Mouse (Mus musculus): ENCODE results near the gene Apol7e.
A peak's percentile ranks its signal among the peaks of the same experiment; 100 is the strongest.
"Not testable (repeated sequence)": the region's sequence is repeated elsewhere in the genome, so short reads cannot be mapped to it uniquely, and the experiment has no call there.

Gene Apol7e

DNA sequence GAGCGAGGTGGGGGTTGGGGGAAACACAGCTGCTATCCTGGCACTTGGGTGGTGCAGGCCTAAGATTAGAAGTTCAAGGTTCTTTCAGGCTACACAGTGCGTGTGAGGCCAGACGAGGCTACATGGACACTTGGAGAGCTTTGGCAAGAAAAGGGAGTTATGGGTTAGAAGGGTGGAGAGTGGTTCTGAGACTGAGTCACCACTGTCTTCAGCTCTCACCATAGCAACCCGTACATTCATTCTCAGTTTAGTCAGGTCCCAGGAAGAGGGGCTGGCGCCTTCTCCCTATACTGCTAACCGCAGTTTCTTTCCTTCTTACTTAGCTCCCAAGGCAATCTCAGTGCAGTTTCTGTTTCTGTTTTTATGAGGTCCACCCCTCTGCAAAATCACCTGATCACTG, 42.9 kb downstream of the Apol7e start:
- DNase-seq, result not testable (repeated sequence)

DNA sequence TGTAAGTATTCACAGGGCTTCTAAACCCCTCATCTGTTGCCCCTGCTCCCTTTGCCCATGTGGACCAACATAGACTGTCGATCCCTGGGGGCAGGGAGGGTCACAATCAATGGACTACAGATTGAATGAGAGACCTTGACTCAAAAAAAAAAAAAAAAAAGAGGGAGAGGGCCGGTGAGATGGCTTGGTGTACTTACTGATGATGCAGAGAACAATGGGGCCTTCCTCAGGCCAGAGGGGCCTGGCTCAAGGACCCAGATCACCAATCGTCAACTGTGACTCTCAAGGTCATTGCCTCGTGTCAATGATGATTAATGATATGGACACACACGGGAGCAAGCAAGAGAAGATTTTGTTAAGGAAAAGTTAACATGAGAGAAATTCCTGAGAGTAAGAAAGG, 46.0 kb downstream of the Apol7e start:
- no peak for DNase-seq

DNA sequence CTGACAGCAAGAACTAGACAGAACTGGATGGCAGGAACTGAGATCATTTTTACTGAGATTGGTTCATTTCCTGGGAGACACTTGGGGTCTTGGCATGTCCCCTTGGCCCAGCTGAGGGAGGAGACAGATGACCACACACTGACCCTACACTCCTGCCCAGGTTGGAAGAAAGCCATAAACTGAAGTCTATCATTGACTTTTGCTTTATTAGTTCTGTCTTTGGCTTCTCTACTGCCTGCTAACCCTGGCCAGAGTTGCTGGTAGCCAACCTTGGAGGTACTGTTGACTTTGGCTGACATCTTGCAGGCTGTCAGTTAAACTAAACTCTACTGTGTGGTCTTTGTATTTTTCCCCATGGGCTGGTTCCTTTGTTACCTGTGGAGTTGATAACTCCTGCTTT, 46.4 kb downstream of the Apol7e start:
- DNase-seq, result no peak

DNA sequence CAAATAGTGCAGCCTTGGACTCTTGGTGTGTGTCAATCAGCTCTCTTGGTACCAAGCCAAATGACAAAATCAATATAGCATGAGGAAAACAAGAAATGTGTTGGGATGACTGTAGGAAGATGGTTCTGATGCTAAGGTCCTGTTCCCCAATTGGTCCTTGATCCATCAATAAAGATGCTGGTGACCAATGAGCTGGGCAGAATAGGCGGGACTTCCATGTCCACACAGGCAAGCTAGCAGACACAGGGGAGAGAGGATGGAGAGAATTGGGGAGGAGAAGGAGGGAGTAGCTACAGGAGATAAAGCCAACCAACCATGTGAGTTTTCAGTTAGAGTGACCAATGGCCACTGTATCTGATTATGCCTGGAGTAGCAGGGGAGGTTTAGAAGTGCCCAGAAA, 47.7 kb downstream of the Apol7e start:
- no peak for DNase-seq

DNA sequence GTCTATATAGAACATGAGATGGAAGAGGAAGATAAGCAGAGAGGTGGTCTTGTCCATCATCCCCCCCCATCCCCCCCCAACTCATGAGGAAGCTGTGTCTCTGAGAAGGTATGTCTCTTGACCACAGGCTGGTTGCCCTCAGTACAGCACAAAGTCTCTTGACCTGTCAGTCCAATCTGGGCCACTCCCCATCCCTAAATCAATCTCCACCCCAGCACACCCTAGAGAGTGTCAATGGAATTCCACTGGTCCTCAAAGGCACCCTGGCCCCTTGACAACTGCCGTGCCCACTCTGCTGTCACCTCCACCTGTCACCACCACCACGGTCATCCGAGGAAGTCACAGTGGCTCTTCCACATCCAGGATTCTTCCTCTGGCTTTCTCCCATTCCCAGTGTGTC, 49.8 kb downstream of the Apol7e start:
- no peak for DNase-seq

DNA sequence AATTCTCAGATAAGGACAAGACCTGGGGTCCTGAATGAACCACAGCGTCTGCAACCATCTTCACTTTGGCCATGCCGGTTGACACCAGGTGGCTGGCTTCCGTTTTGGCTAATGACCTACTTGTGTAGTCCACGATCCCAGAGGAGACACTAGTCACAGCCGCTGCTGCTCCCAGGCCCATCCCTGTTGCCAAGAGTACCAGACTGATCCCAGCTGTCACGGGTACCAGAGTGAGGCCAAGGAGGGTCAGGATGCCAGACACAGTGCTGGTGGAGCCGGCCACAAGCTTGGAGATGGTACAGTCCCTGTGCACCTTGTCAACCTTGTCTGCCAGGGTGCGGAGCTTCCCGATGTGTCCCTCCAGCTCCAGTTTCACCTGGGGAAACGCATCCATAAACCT, 51.1 kb downstream of the Apol7e start:
- DNase-seq, result peak; percentile 57 to 61

DNA sequence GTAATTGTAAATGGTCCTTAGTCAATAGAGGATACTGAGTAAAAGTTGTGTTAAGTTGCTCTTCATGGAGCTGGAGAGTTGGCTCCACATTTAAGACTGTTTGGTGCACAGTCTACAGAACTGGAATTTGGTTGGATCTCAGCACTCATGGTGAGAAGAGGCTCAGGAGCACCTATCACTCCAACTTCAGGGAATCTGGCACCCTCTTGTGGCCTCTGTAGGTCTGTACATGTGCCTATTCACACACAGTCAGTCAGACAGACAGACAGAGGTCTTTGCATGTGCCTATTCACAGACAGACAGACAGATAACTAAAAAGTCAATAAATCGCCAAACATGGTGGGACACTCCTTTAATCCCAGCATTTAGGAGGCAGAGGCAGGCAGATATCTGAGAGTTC, 51.8 kb downstream of the Apol7e start:
- DNase-seq, result peak; percentile 55 to 63

DNA sequence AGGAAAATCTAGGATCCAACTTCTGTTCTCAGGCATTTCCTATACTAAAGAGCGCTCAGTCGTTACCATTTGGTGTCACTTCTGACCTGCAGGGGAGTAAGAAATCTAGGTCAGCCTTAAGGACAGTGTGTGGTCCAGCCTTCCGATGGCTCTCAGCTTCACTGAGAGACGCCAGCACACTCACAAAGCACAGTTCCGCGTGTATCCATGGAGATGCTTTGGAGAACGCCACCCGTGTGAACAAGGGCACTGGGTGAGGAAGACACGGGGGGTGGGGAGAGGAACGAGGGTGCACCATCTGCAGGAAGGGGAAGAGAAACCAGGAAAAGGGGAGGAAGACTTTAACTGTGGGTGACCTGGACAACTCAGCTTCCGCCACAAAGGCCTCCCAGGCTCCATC, 53.8 kb downstream of the Apol7e start:
- no peak for DNase-seq

DNA sequence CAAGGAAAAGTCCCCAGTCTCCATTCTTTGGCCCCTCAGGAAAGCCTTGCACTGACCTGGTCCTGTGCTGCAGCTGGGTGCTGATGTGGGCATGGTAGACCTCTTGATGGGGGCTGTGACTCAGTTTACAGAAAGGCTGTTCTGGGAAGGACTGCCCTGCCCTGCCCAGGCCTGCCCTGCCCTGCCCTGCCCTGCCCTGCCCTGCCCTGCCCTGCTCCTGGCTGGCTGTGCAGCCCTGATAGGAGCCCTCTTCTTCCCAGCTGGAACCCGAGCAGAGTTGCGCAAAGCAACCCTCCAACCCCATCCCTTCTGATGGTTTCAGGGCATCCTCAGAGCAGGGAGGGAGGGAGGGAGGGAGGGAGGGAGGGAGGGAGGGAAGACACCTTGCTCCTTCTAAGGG, 56.5 kb downstream of the Apol7e start:
- no peak for DNase-seq

DNA sequence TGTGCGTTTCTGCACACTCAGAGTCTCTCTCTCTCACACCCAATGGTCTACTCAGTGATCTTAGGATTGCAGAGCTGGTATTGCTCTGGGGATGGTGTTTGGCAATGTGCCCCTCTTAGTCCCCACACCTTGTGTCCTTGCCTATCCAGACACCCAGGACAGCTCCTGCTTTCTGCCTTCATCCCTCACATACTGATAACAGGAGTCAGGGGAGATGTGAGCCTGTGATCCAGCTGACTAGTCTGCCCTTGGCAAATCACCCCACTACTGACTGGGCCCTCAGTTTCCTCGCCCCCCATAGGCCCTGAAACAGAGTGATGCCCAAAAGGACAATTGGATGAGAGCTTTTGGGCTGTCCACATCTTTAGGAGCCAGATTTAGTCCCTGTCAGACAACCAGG, 57.4 kb downstream of the Apol7e start:
- no peak for DNase-seq

DNA sequence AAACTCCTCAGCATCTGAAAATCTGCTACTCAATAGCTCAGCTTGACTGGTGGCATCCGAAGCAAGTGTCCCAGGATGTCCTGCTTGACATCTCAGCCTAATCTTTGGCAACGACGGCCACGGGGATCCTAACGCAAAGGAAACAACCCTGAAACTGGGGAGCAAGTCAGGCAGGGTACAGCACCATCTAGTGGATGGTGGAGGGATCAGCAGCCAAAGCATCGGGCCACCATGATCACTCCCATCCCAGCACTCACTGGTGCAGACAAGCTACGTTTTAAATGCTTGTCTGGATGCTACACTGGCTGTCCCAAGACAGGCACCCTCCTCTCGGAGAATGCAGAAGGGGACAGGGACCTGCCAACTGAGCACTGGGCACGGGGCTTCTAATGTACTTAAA, 58.2 kb downstream of the Apol7e start, which contains the start of gene Apol8:
Apol8 (minus strand) TSS at position 156 of the 400 bp plus-strand sequence.
- DNase-seq, result peak; percentile 54 to 57

DNA sequence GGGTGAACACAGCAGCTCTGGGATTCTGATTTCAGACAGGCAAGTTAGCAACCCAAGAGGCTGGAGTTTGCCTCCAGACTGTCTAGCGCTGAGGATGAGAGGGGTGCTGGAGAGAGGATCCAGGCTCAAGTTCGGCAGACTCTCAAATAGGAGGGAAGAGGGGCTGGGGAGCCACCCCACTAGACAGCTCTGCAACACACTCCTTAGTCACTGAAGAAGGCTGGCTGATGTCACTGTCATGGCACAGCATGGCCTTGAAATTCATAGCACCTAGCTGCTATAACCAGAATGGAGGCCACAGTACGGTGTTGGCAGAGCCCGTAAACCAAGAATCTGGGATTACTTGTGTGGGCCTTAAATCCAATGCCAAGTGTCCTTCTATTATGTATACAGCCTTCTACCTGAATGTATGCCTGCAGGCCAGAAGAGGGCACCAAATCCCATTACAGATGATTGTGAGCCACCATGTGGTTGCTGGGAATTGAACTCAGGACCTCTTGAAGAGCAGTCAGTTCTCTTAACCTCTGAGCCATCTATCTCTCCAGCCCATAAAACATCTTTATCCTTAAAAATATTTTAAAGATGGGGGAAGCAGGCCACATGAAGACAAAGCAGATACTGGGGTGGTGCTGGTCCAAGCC, 59.0 kb downstream of the Apol7e start:
- DNase-seq, result no peak

DNA sequence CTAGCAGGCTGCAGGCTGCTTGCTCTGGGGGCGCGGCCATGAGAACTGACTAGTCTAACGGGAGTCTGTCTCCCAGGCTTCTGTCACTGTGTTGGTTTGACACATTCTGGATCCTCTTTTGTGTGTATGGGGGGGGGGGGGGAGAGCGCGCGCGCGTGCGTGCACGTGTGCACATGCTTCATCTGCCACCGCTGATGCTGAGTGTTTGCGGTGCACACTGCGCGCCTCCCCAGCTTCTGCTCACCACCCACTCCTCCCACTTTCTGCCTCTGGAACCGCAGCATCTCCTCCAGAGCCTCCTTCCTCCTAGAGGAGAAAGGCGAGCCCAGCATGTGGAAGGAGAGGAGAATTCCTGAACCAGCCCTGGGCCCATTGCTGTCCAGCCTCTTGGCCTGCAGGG, 61.4 kb downstream of the Apol7e start:
- no peak for DNase-seq

DNA sequence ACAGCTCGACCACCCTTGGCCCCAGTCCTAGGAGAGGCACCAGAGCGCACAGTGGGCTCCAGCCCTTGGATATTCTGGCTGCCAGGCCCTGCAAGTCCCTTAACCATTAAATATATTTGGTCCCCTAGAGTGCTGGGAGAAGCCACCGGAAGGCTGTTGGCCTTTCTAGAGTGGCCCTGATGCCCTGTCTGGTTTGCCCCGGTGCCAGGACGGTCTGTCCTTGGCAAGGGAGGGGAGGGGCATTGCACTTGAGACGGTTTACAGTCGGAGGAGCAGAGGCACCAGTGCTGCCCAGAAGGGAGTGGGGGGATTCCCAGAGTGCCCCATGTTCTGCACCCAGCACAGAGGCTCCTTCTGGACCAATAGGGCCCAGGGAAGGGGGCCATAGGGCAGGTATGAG, 62.4 kb downstream of the Apol7e start:
- DNase-seq, result no peak

DNA sequence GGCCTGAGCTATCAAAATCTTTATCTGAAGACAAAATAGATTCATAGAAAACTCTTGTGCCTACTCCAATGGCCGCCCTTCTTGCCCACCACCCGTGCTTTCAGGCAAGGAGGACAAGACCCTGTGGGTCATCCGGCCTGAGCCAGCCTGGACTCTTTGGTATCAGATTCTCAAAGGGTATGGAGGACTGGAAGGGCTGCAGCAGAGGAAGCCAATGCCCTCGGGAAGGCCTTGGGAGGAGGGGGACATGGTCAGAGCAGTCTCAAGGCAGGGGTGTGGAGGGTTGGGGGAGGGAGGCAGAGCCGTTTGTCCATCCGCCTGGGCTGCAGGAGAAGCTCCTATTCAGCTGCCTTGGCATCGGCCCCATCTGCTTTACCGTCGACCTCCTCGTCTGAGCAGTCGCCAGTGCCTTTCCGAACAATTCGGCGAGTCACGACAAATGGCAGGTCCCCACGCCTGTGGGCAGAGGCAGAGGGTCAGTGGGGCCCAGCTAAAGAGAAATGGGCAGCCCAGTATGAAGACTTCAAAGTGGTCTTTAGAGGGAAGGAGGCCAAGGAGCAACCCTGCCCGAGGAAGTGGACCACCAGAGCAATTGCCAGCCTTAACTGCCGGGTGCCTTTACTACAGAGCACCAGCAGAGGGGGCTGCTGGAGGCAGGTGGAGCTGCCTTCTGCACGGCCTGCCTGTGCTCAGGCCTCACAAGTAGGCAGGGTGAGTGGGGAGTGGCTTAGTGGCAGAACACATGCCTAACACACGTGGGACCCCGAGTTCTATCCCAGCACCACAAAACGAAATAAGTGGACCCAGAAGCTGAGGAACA, 63.1 kb downstream of the Apol7e start:
- DNase-seq, result peak in 1 of 2 experiments; percentile 57

DNA sequence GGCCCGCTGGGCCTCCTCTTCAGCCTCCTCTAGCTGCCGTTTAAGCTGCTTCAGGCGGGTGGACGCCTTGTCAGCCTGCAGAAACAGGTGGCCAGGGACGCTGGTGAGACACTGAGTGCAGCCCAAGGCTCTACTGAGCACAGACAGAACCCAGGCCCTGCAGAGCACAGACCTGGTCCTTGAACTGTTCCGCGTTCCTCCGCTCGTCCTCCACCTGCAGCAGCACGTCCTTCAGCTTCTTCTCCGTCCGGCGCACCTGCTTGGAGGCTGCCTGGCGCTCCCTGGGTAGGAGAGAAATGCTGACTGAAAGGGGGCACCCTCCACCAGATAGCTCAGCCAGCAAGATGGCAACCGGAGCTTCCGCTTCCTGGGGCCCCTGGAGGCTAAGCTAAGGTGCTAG, 64.4 kb downstream of the Apol7e start:
- DNase-seq, result no peak

DNA sequence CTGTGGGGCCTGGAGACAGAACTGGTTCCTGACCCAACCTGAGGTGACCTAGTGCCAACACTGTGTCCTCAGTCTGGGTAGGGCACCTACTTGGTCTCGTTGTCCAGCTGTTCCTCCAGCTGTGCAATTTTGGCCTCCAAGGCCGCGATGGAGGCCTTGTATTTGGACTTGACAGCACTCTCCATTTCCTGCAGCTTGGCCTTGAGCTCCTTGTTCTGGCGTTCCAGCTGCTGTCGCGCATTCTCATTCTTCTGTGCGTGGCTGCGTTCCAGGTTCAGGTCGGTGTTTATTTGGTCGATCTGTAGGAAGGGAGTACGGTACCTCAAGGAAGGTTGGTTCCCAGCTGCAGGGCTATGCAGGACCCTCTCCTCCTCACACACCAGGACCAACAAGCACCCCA, 65.0 kb downstream of the Apol7e start:
- DNase-seq, result no peak

DNA sequence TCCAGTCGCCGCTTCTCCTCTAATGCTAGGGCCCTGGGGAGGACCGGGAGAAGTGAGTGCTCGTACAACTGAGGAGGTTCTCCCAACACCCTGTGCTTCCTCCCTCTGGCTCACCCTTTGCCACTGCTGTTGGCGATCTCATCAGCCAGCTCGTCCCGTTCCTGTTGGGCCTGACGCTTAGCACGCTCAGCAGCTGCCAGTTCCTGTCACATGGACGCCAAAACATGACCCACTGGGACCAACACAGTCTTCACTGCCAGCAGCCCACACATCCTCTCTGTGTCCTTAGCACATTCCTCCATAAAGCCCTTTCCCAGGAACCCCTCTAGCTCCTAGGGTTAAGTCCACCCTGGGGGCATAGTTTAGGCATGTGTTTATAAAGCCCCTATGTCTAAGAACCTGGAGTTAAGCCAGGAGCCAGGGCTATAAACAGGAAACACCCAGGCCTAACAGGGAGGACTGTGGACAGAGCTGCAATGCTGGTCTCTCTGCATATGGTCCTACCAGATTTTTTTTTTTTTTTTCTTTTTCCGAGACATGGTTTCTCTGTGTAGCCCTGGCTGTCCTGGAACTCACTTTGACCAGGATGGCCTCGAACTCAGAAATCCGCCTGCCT, 65.8 kb downstream of the Apol7e start:
- DNase-seq, result no peak

DNA sequence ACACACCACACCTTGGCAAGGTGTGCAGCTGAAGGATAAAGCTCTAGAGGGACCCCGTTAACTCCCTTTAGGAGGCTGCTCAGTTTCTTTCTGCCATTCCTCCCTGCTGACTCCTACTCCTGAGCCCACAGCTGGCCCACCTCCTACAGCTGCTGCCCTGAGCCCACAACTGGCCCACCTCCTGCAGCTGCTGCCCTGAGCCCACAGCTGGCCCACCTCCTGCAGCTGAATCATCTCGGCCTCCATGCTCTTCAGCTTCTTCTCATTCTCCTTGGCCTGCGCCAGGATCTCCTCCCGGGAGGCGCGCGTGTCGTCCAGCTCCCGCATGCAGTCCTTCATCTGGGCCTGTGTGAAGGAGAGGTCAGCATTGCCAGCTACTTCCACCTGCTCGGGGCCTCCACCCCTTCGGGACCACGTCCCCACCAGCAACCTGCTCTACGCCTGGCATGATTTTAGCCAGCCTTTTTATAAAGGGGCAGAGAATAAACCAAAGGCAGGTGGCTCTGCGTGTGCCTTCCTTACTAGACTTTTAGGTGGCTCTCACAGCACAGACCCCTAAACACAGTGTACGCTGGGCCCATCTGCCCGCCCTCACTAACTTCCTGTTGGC, 66.9 kb downstream of the Apol7e start:
- DNase-seq, result no peak

DNA sequence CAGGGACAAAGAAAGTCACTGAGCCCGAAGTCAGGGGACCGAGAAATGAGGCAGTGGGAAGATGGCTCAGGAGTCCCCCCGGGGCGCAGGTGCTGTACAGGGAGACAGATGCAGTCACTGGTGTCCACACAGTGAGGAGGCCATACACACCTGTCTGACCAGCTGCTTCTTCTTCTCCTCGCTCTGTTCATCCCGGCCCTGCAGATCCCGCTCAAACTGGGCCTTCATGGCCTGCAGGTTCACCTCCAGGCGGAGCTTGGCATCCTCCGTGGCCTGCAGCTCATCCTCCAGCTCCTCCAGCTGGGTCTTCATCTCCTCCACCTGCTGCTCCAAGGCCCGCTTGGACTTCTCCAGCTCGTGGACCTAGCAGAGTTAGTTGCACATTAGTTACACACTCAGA, 68.3 kb downstream of the Apol7e start:
- DNase-seq, result no peak

Measured in cerebellum, postnatal 36 days (tissue).